12 mouse cellular contexts compared by ENCODE assay signal in genomic region chr11:117309108-117309917, GRCm38 (mm10).
DNase-seq lines count a peak whose midpoint lies in the region; ATAC-seq and TF ChIP-seq lines count a peak whose summit lies in the region.
"Had no signal": no experiment of that assay in that cellular context is flagged by ENCODE, and none has a peak within 500 bp of the region (broad histone marks: within the 10 kb centered on the region; RNA-seq: fewer than 3 reads in every experiment).

No protein-coding gene starts in this region.

- no peaks in the 10 kb centered on the region for H3K27me3 ChIP-seq in kidney, adult 2 months (replicated peaks; ENCODE audit: control insufficient read depth, insufficient read depth, low read length)
- H3K27me3 ChIP-seq in C2C12 (ENCODE audit: control insufficient read depth, insufficient read depth, insufficient read length): no peaks in the 10 kb centered on the region
- no peaks in the 10 kb centered on the region for H3K27me3 ChIP-seq in E14TG2a.4 (ENCODE audit: insufficient read depth, low read length)
- H3K27me3 ChIP-seq in hindbrain, embryonic 16.5 days (replicated peaks; ENCODE audit: control insufficient read depth, insufficient read depth, low read length): no peaks in the 10 kb centered on the region
- H3K27me3 ChIP-seq in midbrain, embryonic 16.5 days (ENCODE audit: control insufficient read depth, insufficient read depth, low read depth, low read length): no peaks in the 10 kb centered on the region
- H3K27me3 ChIP-seq: forebrain, embryonic 15.5 days had no signal

- no peaks in the 10 kb centered on the region for H3K36me3 ChIP-seq in kidney, adult 2 months (ENCODE audit: control insufficient read depth, insufficient read depth, low read length)
- H3K36me3 ChIP-seq in C2C12 (ENCODE audit: control insufficient read depth, insufficient read depth) (peaks cover 16% of the 10 kb centered on the region), E14TG2a.4 (ENCODE audit: insufficient read depth, low read length) (0 out of 2 replicates have a peak, but pooled peaks cover 7% of the 10 kb centered on the region)
- H3K36me3 ChIP-seq in hindbrain, embryonic 16.5 days (ENCODE audit: control insufficient read depth, insufficient read depth, low read length): no peaks in the 10 kb centered on the region
- no peaks in the 10 kb centered on the region for H3K36me3 ChIP-seq in midbrain, embryonic 16.5 days (ENCODE audit: control insufficient read depth, insufficient read depth, low read length)
- H3K36me3 ChIP-seq: forebrain, embryonic 15.5 days had no signal

- H3K4me2 ChIP-seq in hindbrain, embryonic 16.5 days (ENCODE audit: low read length): no peak overlapping the region
- no peak overlapping the region for H3K4me2 ChIP-seq in midbrain, embryonic 16.5 days (ENCODE audit: low read length)
- H3K4me2 ChIP-seq: forebrain, embryonic 15.5 days had no signal

- peak overlapping the region; percentile 19; the same call in 1 of the 2 replicates for H3K27ac ChIP-seq in kidney, adult 2 months (ENCODE audit: insufficient read depth, low read depth, low read length)
- H3K27ac ChIP-seq in hindbrain, embryonic 16.5 days (ENCODE audit: low read depth, low read length): 0 out of 2 replicates have a peak overlapping the region, but pooled peaks have one; percentile 23
- H3K27ac ChIP-seq in midbrain, embryonic 16.5 days (ENCODE audit: low read length): no peak overlapping the region
- H3K27ac ChIP-seq: forebrain, embryonic 15.5 days had no signal

- WGBS in kidney, adult 2 months: 63% methylated on average over 17 of the region's 17 CpGs
- WGBS in hindbrain, embryonic 16.5 days: 73% methylated on average over 17 of the region's 17 CpGs
- 76% methylated on average over 17 of the region's 17 CpGs for WGBS in midbrain, embryonic 16.5 days

- peak overlapping the region; percentile 55 for H3ac ChIP-seq in C2C12 (ENCODE audit: control insufficient read depth, insufficient read length, low read depth)

- H3K4me1 ChIP-seq in kidney, adult 2 months (ENCODE audit: control insufficient read depth, insufficient read depth, low read length): peaks cover 41% of the 10 kb centered on the region
- H3K4me1 ChIP-seq in E14TG2a.4 (replicated peaks; ENCODE audit: low read depth, low read length): peaks cover 99% of the 10 kb centered on the region
- peaks cover 49% of the 10 kb centered on the region for H3K4me1 ChIP-seq in hindbrain, embryonic 16.5 days (ENCODE audit: control insufficient read depth, insufficient read depth, low read depth, low read length)
- H3K4me1 ChIP-seq in midbrain, embryonic 16.5 days (ENCODE audit: control insufficient read depth, insufficient read depth, low read length): peaks cover 14% of the 10 kb centered on the region; the same call in 1 of the 2 replicates

- H3K79me3 ChIP-seq in C2C12 (ENCODE audit: low read depth): peaks cover 89% of the 10 kb centered on the region

- TF ChIP-seq CTCF in kidney, adult 2 months (conservative IDR thresholded peaks at IDR 0.05; ENCODE audit: insufficient read depth, insufficient read length, low read depth, low read length): no peak
- no peak for TF ChIP-seq CTCF in C2C12 (IDR thresholded peaks at IDR 0.05; ENCODE audit: control insufficient read depth, insufficient read depth, insufficient read length)
- no peak for TF ChIP-seq CTCF in E14TG2a.4 (conservative IDR thresholded peaks at IDR 0.05; ENCODE audit: low read length)

- no peak overlapping the region; the same call in 1 of the 2 replicates for H3K9ac ChIP-seq in hindbrain, embryonic 16.5 days (ENCODE audit: low read depth, low read length)
- H3K9ac ChIP-seq in midbrain, embryonic 16.5 days (ENCODE audit: low read depth, low read length): no peak overlapping the region
- H3K9ac ChIP-seq: forebrain, embryonic 15.5 days had no signal

- no peak for TF ChIP-seq POLR2A in kidney, adult 2 months (IDR thresholded peaks at IDR 0.05; ENCODE audit: low read depth, low read length)

- H3K9me3 ChIP-seq in E14TG2a.4 (ENCODE audit: low read length): no peaks in the 10 kb centered on the region
- no peaks in the 10 kb centered on the region for H3K9me3 ChIP-seq in hindbrain, embryonic 16.5 days (ENCODE audit: control insufficient read depth, low read length)
- H3K9me3 ChIP-seq in midbrain, embryonic 16.5 days (replicated peaks; ENCODE audit: control insufficient read depth, low read length, poor library complexity, severe bottlenecking): no peaks in the 10 kb centered on the region
- H3K9me3 ChIP-seq: forebrain, embryonic 15.5 days had no signal

- no peak overlapping the region for H3K4me3 ChIP-seq in kidney, adult 2 months (ENCODE audit: insufficient read depth, low read depth, low read length)
- H3K4me3 ChIP-seq in C2C12 (ENCODE audit: insufficient read depth, poor library complexity, severe bottlenecking): no peak overlapping the region
- H3K4me3 ChIP-seq in E14TG2a.4 (replicated peaks; ENCODE audit: low read length): peak overlapping the region; percentile 71
- H3K4me3 ChIP-seq in hindbrain, embryonic 16.5 days (ENCODE audit: low read length): no peak overlapping the region
- H3K4me3 ChIP-seq in midbrain, embryonic 16.5 days (ENCODE audit: low read depth, low read length): no peak overlapping the region
- H3K4me3 ChIP-seq: forebrain, embryonic 15.5 days had no signal

- DNase-seq in kidney, adult 2 months: no peak
- DNase-seq in kidney, adult 18-20 months: no peak
- no peak for DNase-seq in adrenal gland, postnatal 14 days
- DNase-seq in gastrocnemius, adult 18-20 months (ENCODE audit: low spot score): no peak
- DNase-seq: cerebellum, adult 2 months; lung, adult 18-20 months; right cerebral cortex, postnatal 4 days had no signal

- H3K79me2 ChIP-seq in C2C12 (ENCODE audit: control insufficient read depth, insufficient read depth): peaks cover 100% of the 10 kb centered on the region

- ATAC-seq in hindbrain, embryonic 16.5 days: no peak
- ATAC-seq in midbrain, embryonic 16.5 days: no peak
- ATAC-seq: forebrain, embryonic 15.5 days had no signal

TF ChIP-seq in C2C12, 6 proteins besides CTCF, POLR2A, EP300 and RAD21:
- no peak for TF ChIP-seq USF1 (IDR thresholded peaks at IDR 0.05; ENCODE audit: low read depth)
- no peak for TF ChIP-seq MAX (IDR thresholded peaks at IDR 0.05)
- TF ChIP-seq CEBPB (IDR thresholded peaks at IDR 0.05; ENCODE audit: low read depth): no peak
- no peak for TF ChIP-seq MYOD1 (IDR thresholded peaks at IDR 0.05; ENCODE audit: control insufficient read depth, insufficient read length, low read depth)
